Mouse (Mus musculus) kidney, embryonic 16.5 days (tissue): ENCODE measurements at regions not wholly inside any gene's neighbourhood (a gene's known extent, or its start where the extent isn't known, plus 50 kb on each side); places are given as distances from the start of the nearest gene placed in this dataset. TPM values are rescaled to one million over a fixed set of nuclear protein-coding genes. Genes with fewer than 3 reads are reported as not detected.

Experiments used
- ATAC-seq: fragments of 200-750 bp; cut with Nextera tagmentation; 2 replicates; pipeline ENCODE4 v1.8.0; 2017; ENCODE audit warnings: moderate TSS enrichment; ENCODE audit not compliant: low FRiP score, low TSS enrichment
- H3K27ac ChIP-seq: fragments of 300-500 bp; sonication (generic); 2 replicates; pipeline ENCODE4 v1.5.1; 2014; ENCODE audit warnings: low read length
- H3K27me3 ChIP-seq: fragments of 300-500 bp; sonication (generic); 2 replicates; pipeline ENCODE4 v1.6.1; 2014; ENCODE audit warnings: low read length, control low read depth, mixed read lengths; ENCODE audit not compliant: insufficient read depth
- H3K36me3 ChIP-seq: fragments of 300-500 bp; sonication (generic); 2 replicates; pipeline ENCODE4 v1.6.1; 2014; ENCODE audit warnings: low read length, control low read depth, mixed read lengths; ENCODE audit not compliant: insufficient read depth
- H3K4me1 ChIP-seq: fragments of 300-500 bp; sonication (generic); 2 replicates; pipeline ENCODE4 v1.6.1; 2014; ENCODE audit warnings: low read length, control low read depth, mixed read lengths; ENCODE audit not compliant: insufficient read depth
- H3K4me2 ChIP-seq: fragments of 300-500 bp; sonication (generic); replicated peaks from 2 replicates; pipeline ENCODE4 v1.6.1; 2014; ENCODE audit warnings: low read depth, low read length
- H3K4me3 ChIP-seq: fragments of 300-500 bp; sonication (generic); 2 replicates; pipeline ENCODE4 v1.5.1; 2014; ENCODE audit warnings: mild to moderate bottlenecking, low read length
- H3K9ac ChIP-seq: fragments of 300-500 bp; sonication (generic); replicated peaks from 2 replicates; pipeline ENCODE4 v1.6.1; 2014; ENCODE audit warnings: low read length
- H3K9me3 ChIP-seq: fragments of 300-500 bp; sonication (generic); 2 replicates; pipeline ENCODE4 v1.6.1; 2016; ENCODE audit warnings: low read length, control low read depth
- WGBS: fragments of 180-500 bp; shearing (Covaris S2); extraction: QIAGEN DNeasy Blood & Tissue Kit; methylation state at CpG from one replicate; pipeline ENCODE4 v1.1.7; 2014; 5-methylcytosine and 5-hydroxymethylcytosine counted together
- microRNA-seq: library from miRNA; unstranded; fragments of <30 nt; microRNA quantifications from one replicate; pipeline ENCODE4, GENCODE M21; 2016

DNA sequence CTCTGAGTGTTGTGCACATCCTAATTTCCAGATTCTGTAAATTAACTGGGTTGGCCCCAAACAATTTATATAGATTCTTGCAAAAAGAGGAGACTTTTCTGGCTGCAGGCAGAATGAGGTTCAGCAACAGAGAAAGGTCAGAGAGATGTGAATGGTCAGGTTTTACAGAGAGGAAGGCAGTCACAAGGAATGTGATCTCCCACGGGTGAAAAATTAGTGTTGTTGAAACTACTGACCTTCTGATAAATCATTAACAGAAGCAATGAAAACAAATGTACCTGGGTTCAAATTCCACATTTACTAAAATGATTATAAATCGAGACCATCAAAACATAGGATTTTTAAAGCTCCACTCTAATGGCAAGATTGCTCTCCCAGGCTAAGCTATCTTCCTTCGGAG, 62.5 kb upstream of the Mpdz start:
- Histone ChIP-seq H3K4me1 (no peaks in the 10 kb centered on the region), H3K36me3 (no peaks in the 10 kb centered on the region), H3K9me3 (no peaks in the 10 kb centered on the region), H3K27me3 (no peaks in the 10 kb centered on the region), H3K4me2 (no peak overlapping the region), H3K4me3 (no peak overlapping the region), H3K27ac (no peak overlapping the region), H3K9ac (no peak overlapping the region)
- ATAC-seq: no peak
- 48% methylated on average over 3 of the region's 3 CpGs for WGBS

DNA sequence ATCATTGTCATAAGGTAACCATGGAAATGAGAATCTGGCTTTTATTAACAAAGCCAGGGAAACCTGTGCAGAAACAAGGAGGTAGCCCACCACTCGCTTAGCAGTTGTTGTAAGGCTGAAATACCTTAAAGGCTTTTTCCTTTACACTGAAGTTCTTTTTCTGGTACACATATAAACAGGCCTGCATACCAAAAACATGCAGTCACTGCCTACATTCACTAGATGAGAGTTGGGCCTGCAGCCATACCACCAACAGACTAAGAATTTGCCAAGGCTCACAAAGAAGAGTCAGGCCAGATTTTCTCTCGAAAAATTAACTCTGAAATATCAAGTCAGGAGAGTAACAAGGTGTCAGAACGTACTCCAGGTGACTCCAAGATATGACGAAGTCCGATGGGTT, 61.3 kb upstream of the Mpdz start:
- H3K4me2 ChIP-seq: no peak overlapping the region
- H3K9me3 ChIP-seq: no peaks in the 10 kb centered on the region
- no peak overlapping the region for H3K9ac ChIP-seq
- H3K27ac ChIP-seq: no peak overlapping the region
- ATAC-seq: no peak
- no peak overlapping the region for H3K4me3 ChIP-seq
- WGBS: 81% methylated on average over 5 of the region's 5 CpGs
- H3K4me1 ChIP-seq: no peaks in the 10 kb centered on the region
- H3K36me3 ChIP-seq: no peaks in the 10 kb centered on the region
- no peaks in the 10 kb centered on the region for H3K27me3 ChIP-seq

DNA sequence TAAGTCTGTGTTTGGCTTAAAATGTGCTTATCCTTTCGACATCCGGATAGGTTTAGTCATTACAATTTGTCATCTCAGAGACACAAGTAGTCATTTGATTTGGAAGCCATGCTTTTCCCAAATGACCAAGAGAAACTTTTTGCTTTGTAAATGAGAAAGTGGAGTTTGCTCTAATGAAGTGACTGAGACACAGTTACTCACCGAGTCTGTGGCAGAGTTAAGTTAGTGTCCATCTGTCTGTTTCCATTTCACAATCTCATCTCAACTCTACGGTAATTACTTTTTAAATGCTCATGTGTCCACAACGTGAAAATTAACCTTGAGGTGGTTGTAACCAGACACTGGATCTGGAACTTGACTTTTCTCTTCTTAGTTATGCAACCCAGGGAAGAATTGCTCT, 59.2 kb upstream of the Mpdz start:
- ATAC-seq: no peak
- WGBS: 63% methylated on average over 5 of the region's 5 CpGs
- Histone ChIP-seq H3K9me3 (no peaks in the 10 kb centered on the region), H3K4me1 (no peaks in the 10 kb centered on the region), H3K36me3 (no peaks in the 10 kb centered on the region), H3K4me2 (no peak overlapping the region), H3K27ac (no peak overlapping the region), H3K9ac (no peak overlapping the region), H3K4me3 (no peak overlapping the region), H3K27me3 (no peaks in the 10 kb centered on the region)

DNA sequence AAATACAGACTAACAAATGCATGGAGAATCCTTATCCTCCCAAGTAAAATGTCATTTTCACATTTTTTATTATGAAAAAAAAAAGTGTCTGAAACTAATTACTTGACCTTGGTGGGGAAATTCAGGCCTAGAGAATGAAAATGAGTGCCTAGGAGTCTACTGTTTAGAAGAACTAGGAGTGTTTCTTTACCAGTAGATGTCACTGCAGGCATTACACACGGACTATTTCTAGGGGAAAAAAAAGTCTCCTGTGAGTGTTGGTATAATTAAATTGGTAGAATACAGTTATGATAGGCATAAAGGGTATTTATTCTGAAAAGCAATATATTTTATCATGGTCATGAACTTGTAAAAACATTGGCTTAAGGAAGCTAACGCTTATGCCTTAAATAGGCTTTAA, 55.5 kb upstream of the Mpdz start:
- Histone ChIP-seq H3K36me3 (no peaks in the 10 kb centered on the region), H3K27me3 (no peaks in the 10 kb centered on the region), H3K9ac (no peak overlapping the region), H3K4me1 (no peaks in the 10 kb centered on the region), H3K4me3 (no peak overlapping the region), H3K27ac (no peak overlapping the region), H3K9me3 (no peaks in the 10 kb centered on the region), H3K4me2 (no peak overlapping the region)
- 35% methylated on average over 2 of the region's 2 CpGs for WGBS
- no peak for ATAC-seq

DNA sequence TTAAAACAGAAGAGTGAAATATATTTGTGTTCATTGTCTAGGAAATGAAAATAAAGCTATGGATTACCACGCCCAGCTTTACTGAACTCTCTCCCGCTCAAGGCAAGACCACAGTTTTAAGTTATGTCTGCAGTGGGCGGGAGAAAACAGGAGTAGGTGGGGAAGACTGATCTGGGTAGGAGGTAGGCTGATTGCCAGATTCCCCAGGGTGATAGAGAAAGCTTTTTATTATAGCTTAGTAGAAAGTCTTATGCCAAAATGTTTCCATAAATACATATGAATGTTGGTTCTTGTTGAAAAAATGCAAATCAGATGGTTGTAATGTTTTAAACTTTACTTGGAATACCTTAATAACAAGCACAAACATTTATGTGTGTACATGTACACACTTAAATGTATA, 50.2 kb upstream of the Mpdz start:
- Histone ChIP-seq H3K4me3 (no peak overlapping the region), H3K9ac (no peak overlapping the region), H3K4me2 (no peak overlapping the region), H3K4me1 (no peaks in the 10 kb centered on the region), H3K9me3 (no peaks in the 10 kb centered on the region), H3K27ac (no peak overlapping the region), H3K36me3 (no peaks in the 10 kb centered on the region), H3K27me3 (no peaks in the 10 kb centered on the region)
- WGBS: 81% methylated on average over 3 of the region's 3 CpGs
- no peak for ATAC-seq

Small RNA genes lying in the stretch of these regions (microRNA-seq; reads per million reads assigned to microRNA genes)
- not detected for gene Gm22402
